Mouse (Mus musculus) embryo, embryonic 10 days (tissue): ENCODE data around the gene Sstr2.

Experiments used
- DNase-seq: peaks from one replicate; pipeline ENCODE4 v3.0.0-alpha.2; 2015; ENCODE audit warnings: low spot score

The Sstr2 gene

GRCm38 (mm10) chr11:113618672-113619419 lies at the start of gene Sstr2:
Sstr2 (plus strand) TSS chr11:113619342.
- peak; percentile 78 for DNase-seq

- DNase-seq = no peak
Observed at GRCm38 (mm10) chr11:113571616-113572015, 47.5 kb upstream of the Sstr2 start.

- no peak for DNase-seq
Observed at GRCm38 (mm10) chr11:113572641-113573040, 46.5 kb upstream of the Sstr2 start.

- DNase-seq = no peak
Observed at GRCm38 (mm10) chr11:113577221-113577620, 41.9 kb upstream of the Sstr2 start.

- peak; percentile 34 for DNase-seq
Observed at GRCm38 (mm10) chr11:113583879-113584661, 35.1 kb upstream of the Sstr2 start.

- DNase-seq = peak; percentile 21
Observed at GRCm38 (mm10) chr11:113586423-113586822, 32.7 kb upstream of the Sstr2 start.

GRCm38 (mm10) chr11:113588936-113589335 lies 30.2 kb upstream of the Sstr2 start:
- no peak for DNase-seq

GRCm38 (mm10) chr11:113595144-113595543 lies 24.0 kb upstream of the Sstr2 start:
- DNase-seq = no peak

GRCm38 (mm10) chr11:113597632-113598031 lies 21.5 kb upstream of the Sstr2 start:
- DNase-seq = no peak

- DNase-seq = no peak
Observed at GRCm38 (mm10) chr11:113600526-113601245, 18.5 kb upstream of the Sstr2 start.

GRCm38 (mm10) chr11:113601616-113602343 lies 17.4 kb upstream of the Sstr2 start:
- no peak for DNase-seq

- DNase-seq = no peak
Observed at GRCm38 (mm10) chr11:113607556-113607955, 11.6 kb upstream of the Sstr2 start.

- no peak for DNase-seq
Observed at GRCm38 (mm10) chr11:113609581-113609980, 9.6 kb upstream of the Sstr2 start.

- DNase-seq = no peak
Observed at GRCm38 (mm10) chr11:113610266-113610665, 8.9 kb upstream of the Sstr2 start.

GRCm38 (mm10) chr11:113611112-113611646 lies 8.0 kb upstream of the Sstr2 start:
- DNase-seq = no peak

GRCm38 (mm10) chr11:113611664-113612611 lies 7.2 kb upstream of the Sstr2 start:
- DNase-seq = peak; percentile 81

- no peak for DNase-seq
Observed at GRCm38 (mm10) chr11:113614476-113614875, 4.7 kb upstream of the Sstr2 start.

GRCm38 (mm10) chr11:113617132-113617911 lies 1.8 kb upstream of the Sstr2 start:
- peak; percentile 37 for DNase-seq

GRCm38 (mm10) chr11:113618303-113618671 lies 855 bp upstream of the Sstr2 start:
- no peak for DNase-seq
